Mouse (Mus musculus): ENCODE measurements around the gene Gm5134.

The Gm5134 gene

DNA sequence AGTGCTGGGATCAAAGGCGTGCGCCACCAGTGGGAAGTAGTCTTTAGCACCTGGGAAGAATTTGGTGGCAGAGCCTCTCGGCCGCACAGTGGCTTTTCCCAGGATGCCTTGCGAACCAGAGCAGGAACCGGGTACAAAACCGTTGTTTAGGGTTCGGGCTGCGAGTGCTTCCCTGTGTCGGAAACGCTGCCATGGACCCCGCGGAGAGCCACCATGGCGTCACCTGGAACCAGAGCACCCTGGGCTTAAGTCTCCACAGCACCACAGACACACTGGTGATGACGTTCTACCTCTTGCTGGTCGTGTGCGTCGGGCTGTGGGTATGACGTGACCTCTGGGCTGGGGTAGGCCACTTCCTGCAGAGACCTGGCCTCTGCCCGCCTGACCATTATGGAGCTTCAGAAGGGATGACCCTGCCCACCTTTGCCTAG lies at the start of gene Gm5134:
Gene Gm5134, plus strand, starts transcription at position 134 of the 431 bp plus-strand sequence.
- DNase-seq (ENCODE audit: low spot score), result peak; percentile 20

DNA sequence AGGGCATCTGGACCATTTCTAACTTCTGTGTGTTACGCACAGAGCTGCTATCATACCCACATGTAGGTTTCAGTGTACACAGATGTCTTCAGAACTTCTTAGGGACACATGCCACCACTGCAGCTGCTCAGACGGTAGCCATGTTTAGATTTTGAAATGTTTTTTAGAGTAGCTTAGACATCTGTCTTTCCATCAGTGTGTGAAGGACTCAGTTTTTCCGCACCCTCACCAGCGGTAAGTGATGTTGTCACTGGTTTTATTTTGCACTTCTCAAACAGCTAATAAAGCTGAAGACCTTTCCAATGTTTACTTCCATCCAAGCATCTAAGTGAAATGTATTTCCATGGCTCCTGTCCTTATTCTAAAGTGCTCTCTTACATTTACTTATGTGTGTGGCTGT lies 47.4 kb upstream of the Gm5134 start:
- DNase-seq (ENCODE audit: low spot score), result no peak

DNA sequence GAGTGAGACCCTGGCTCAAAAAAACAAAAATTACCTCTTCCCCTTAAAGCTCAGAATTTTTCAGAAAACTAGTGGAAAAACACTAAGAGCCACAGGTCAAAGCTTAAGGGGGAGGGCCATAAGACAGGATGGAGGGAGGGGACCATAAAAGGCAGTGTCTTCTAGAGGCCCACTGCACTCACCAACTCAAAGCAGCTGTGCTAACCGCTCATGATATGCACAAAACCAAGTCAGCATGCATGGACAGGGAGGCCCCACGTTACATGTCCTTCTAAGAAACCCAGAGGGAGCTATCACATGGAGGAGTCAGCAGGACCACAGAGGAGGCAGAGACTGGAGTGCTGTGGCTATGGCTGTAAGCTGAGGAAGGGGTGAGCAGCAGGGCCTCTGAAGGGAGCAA lies 43.6 kb upstream of the Gm5134 start:
- DNase-seq (ENCODE audit: low spot score), result no peak

DNA sequence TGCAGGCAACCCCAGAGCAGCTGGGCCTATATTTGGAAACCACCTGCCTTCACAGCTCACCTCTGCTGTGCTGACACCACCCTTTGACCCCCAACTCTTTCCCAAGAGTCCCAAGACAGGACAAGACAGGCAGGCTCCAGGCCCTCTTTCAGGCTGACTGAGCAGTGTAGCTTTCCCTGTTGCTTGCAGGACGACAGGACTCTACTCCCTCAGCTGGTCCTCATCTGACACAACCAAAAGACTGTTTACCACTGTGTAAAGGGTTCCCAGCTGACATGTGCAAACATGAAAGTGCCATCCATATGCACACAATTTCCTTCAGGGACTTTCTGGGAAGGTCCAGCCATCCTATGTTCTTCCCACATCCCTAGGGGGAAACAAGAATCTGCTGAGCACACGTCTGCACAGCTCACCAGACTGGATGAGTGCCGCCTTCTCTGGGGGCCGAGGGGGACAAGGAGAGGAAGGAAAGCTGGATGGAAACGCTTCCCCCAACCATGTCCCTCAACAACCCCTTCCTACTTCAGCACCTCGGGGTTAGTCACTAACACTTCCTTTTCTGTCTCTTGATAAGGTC lies 41.2 kb upstream of the Gm5134 start:
- DNase-seq (ENCODE audit: low spot score), result no peak

DNA sequence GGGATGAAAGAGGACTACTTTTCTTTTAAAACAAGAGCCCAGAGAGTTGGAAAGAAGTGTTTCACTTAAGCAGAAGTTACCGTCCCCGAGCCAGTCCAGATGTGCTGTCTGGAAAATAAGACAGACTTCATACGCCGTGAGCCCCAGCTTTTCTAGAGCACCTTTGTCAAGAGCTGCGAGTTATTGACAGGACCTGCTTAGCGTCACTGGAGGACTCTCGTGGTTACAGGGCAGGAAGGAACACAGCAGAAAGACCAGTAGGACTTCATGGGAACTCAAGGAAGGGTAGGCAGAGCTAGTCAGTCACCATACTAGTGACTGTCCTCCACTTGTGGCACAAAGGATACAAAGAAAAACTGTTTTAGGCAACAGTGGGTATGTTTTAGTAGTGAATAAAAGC lies 38.8 kb upstream of the Gm5134 start:
- DNase-seq (ENCODE audit: low spot score), result no peak

DNA sequence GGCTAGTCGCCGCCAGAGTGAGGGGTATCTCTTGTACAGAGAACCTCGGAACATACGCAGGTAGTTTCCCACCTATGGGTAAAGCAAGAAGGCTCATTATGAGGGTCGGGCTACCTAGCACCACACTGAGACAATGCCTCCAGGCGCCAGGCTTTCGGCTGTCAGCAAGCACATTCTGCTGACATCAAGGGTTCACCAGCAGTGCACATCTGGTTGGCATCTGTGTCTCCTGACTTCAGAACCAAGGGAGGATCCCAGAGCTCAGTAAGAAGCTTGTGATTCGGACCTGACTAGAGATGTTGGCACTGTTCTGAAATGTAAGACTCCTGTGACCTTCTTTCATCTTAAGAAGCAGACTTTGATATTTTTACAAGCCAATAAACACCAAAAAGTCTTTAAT lies 37.5 kb upstream of the Gm5134 start:
- DNase-seq (ENCODE audit: low spot score), result no peak

DNA sequence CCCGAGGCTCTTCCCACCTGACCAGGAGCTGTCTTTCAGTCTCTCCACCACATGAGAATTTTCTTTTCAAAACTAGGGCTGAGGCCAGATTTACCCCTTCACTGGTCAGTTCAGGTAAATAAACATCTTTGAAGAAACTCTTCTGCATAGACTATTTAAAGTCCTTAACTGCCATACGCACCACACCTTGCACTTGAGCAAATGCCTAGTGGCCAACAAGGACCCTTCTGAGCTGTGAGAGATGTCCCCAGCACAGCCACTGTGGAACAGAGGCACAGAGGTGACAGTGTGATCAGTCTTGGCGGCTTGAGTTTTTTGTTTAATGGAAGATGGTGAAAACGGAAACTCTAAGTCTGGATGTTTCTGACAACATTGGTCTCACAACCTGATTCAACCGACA lies 35.3 kb upstream of the Gm5134 start:
- no peak for DNase-seq (ENCODE audit: low spot score)

DNA sequence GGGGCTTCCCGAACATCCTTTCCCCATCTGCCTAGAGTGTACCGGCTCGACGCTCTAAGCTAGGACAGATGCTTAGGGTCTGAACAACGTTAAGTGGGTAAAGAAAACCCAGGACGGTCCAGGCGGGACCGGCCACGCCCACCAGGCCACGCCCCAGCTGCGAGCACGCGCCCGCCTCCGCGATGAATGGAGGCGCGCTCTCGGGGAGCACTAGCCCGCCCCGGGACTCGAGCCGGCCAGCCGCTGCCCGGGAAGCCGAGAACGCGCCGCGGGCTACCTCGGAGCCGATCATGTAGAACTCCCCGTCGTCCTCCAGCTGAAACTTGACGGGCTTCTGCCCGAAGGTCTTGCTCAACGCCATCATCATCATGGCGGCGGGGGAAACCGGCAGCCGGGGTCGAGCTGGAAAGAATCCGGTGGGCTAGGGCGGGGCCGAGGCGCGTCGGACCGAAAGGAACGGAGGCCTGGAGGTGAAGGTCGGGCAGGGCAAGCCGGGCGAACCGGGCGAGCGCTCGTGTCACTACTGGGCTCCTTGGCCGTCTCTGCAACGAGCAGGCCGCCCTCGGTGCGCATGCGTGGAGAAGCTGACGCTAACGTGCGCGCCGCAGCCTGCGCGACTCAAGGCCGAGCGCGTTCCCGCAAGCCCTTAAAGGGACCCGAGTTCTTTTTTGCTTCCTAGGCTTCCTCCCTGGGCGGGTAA lies 33.1 kb upstream of the Gm5134 start, which contains the start of gene Smarcb1:
Gene Smarcb1, minus strand, starts transcription at position 592 of the 700 bp plus-strand sequence.
- peak; percentile 92 for DNase-seq (ENCODE audit: low spot score)

DNA sequence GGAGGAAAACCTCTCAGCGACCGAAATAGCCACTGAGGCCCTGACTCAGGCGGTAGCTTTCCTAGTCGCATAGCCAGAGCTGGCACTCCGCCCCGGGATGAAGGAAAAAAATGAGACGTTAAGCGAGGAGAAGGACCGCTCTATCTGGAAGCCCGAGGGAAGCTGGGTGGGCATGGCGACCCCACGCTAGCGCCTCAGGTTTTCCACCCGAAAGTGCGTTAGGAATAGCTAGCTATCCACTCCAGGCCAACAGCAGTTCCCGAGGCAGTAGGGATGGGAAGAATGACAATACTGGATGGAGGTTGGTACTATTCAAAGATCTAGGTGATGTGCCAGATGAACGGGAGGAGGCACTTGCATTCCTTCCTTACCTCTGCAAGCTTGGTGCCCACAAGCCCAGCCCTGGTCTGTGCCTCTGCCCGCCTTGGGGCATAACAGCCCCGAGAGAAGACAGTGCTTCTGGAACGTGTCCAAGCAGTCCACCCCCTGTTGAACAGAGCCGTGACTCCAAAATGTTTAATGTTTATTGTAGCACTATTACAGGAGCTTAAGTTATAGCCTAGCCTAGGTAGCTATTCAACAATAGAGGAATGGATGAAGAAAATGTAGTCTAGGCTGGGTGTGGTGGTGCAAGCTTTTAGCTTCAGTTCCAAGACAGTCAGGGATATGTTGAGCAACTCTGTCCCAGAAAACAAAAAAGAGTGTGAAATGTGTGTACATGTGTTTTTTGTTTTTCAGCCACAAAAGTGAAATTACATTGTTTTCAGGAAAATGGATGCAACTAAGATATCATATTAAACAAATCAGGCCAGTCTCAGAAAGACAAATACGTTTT lies 32.4 kb upstream of the Gm5134 start:
- DNase-seq (ENCODE audit: low spot score), result no peak

DNA sequence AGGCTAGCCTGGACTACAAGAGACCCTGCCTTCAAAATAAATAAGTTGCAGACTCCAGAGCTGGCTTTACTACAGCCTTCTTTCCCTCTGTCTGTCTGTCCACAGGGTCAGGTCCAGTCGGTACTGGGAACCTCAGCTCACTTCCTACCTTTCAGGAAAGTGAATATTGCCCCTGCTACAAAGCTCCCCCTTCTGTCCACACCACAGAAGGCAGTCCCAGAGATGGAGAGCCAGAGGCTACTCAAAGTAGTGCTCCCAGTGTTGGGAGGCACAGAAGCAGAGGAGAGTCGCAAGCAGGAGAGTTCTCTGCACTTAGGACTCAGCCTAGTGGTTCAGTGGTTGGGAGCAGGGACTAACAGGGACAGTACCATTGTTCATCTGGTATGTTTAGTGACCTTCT lies 30.0 kb upstream of the Gm5134 start:
- DNase-seq (ENCODE audit: low spot score), result no peak

DNA sequence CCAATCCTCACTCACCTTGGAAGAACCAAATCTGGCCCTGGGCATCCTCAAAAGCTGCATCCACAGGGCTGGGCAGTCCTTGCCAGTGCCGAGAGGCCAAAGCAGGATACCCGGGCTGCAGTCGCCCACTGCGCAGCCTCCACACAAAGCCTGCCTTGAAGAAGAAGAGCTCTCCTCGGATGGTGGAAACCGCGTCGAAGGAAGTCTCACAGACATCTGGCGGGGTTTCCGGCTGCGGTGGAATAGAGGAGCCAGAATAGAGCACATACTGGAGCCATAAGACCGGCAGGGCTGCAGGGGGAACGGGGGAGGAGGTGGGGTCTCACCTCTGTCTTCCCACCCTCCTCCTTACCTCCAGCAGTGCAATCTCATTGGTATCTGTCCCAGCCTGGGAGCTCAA lies 27.9 kb upstream of the Gm5134 start:
- peak; percentile 32 for DNase-seq (ENCODE audit: low spot score)

DNA sequence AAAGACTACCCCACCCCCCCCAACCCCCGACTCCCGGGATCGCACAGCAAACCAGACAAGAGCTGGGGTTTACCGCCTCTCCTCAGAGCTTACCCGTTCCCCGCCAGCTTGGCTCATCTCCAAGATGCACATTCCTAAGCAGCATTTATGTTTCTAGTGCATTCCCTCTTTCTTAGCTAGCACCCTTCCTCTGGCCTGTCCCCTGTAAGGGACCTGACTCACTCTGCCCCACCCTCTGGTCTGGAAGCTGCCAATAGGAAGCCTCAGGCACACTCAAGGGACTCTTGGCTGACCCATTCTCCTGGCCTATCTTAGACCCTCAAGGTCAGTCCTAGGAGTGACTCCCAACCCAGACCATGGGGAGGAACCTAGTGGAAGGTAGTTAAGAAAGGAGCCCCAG lies 24.0 kb upstream of the Gm5134 start:
- no peak for DNase-seq (ENCODE audit: low spot score)

DNA sequence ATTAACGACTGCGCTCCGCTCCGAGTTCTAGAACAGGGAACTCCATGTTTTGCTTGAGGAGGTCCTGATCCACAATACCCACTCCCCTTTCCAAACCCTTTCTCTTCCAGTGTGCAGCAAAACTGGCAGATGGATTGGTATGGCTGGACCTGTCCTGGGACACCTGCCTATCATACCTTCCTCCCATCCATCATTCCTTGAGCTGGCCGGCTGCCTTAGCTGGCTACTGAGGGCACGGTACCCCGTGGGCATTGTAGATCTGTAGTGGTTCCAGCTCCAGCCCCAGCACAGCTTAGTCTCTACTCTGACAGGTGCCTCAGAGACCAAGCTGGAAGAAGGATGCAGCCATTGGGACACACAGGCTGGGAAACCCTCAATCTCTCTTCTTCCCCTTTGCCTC lies 23.0 kb upstream of the Gm5134 start:
- DNase-seq (ENCODE audit: low spot score), result no peak

DNA sequence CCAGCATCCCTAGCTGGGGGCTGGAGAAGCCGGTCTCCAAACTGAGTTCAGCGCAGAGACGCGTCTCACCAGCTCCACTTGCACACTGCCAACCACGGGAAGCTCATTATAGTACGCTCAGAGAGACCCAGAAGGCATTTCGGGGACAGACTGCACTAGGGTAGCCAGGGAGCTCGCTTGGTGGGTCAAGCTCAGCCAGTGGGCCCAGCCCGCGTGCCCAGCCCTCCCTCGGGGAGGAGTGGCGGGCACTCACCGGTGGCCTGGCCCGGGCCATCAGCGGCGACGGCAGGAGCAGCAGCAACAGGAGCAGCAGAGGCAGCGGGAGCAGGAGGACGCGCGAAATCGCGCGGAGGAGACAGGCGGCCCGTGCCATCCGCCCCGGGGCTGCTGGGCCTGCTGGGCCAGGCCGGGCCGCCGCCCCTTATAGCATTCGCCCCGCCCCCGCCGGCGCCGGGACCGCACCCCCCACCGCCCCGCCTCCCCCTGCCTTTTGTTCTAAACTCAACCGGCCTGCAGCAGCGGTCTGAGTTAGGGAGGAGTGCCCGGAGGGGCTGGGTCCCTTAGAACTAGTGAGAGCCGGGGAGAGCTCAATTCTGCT lies 22.1 kb upstream of the Gm5134 start:
- DNase-seq (ENCODE audit: low spot score), result peak; percentile 36

DNA sequence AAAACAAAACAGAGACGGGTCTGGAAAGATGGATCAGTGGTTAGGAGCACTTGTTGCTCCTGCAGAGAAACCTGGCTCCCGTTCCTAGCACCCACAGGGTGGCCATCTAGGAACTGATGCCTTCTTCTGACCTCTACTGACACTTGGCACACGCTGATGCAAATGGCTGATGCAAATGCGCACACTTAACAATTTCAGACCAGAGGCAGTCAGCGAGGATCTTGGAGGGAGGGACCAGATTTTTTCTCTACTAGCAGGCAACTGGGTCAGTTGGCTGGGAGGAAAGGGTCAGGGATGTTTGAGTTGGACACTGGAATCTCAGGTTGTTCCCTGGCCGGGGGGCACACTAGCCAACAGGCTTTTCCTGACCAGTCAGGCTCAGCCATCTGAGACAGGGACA lies 21.4 kb upstream of the Gm5134 start, which contains the start of gene Chchd10:
Gene Chchd10, plus strand, starts transcription at position 240 of the 400 bp plus-strand sequence.
- no peak for DNase-seq (ENCODE audit: low spot score)

DNA sequence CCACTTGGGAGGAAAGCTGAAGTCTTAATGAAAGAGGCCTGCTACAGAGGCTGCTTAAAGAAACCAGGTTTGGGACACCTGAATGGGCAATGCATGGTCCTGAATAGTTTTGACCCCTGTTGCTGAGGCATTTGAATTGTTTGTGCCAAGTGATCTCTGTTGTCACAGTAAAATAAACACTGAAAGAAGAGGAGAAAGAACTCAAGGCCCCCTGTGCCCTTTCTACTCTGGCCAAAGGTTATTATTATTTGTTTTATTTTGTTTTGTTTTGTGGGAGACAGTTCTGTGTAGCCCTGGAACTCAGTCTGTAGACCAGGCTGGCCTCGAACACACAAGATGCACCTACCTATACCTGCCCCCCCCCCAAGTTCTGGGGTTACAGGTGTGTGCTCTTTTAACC lies 19.3 kb upstream of the Gm5134 start:
- no peak for DNase-seq (ENCODE audit: low spot score)

DNA sequence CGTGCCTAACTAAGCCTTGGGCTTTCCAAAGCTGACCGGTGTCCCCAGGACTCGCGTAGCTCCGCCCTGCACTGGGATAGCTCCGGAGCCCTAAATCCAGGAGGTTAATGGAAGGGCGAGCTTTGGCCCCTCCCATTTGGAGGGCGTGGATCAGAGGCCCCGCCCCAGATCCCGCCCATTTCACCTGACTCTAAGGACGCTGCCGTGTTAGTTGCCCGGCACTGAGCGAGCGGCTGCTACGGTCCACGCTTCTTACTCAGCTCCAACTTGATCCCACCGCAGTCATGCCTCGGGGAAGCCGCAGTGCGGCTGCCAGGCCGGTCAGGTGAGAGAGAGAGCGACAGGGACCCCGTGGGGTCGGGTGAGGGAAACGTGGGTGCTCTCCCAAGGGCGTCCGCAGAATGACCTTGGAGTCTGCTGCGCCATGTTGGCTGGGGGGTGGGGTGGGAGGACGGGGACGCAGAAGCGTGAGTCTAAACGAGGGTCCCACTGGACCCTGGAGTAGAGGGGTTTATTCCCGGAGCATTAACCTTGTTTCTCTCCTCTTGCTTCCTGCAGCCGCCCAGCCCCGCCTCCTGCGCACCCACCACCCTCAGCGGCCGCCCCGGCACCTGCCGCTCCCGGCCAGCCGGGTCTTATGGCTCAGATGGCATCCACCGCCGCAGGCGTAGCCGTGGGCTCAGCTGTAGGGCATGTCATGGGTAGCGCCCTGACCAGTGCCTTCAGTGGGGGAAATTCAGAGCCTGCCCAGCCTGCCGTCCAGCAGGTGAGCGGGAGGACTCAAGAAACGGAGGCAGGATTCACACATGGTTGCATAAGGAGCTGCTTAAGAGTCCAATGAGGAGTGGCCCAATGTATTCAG lies 18.4 kb upstream of the Gm5134 start, which contains the start of gene Mmp11:
Gene Mmp11, minus strand, starts transcription at position 817 of the 862 bp plus-strand sequence.
- DNase-seq (ENCODE audit: low spot score), result peak; percentile 58

DNA sequence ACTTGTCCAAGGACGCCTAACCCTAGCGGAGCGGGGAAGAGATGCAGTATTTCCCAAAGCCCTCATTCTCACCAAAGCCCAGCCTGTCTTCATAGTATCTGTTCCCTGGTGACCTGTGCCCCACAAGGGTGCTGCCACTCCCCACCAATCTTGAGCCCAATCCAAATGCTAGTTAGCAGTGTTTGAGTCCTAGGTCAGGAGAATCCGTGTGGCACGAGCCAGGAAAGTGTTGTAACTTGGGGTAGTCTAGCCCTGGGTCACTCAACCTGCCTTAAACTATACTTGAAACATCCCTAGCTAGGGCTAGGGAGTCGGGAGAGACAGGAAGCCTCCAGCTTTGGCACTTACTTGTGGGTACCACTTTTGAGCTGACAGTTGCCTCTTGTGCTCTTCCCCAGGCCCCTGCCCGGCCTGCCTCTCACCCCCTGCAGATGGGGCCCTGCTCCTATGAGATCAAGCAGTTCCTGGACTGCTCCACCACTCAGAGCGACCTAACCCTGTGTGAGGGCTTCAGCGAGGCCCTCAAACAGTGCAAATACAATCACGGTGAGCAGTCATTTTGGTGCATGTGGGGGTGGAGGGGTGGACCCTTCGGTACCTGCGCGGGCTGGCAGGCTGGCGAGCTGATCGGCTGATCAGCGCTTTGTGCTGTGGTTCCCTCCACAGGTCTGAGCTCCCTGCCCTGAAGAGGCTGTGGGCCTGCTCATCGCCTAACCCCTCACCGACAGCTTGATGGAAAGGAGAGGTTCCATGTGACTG lies 17.2 kb upstream of the Gm5134 start:
- no peak for DNase-seq (ENCODE audit: low spot score)

DNA sequence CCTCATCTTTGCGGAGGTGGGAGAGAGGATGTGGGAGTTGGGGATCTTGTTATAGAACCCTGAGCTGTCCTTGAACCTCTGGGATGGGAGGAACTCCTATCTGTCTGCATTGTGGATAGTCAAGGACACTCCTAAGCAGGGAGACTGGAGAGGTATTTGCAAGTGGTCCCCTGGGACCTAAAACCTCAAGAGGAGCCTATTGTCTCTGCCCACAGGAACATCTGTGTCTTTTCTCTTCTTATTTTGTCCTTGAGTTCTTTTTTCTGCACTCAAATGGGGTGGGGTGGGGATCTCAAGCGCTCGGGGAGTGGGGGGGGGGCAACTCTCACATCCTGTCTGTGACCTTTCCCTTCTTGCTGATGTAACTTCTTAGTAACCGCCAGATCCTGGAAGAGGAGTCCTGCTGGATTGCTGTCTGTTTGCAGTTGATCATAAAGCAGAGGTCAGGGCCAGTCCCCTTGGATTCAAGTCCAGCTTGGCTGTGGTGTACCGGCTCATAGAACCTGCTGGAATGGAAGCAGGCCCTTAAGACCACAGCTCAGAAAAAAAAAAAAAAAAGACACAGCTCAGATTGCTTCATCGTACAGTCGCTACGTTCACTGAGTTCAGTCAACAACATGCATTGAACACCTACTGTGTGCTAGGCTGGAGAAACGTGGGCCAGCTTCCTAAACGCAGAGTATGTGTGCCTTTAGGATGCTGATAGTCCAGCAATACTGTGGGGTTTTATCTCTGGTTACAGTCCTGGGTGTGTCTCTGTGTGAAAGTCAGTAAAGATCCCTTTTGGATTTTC lies 16.3 kb upstream of the Gm5134 start:
- no peak for DNase-seq (ENCODE audit: low spot score)

Data from T-cell, adult 2 months (primary cell).